Mouse (Mus musculus) liver, adult 2 months (tissue): ENCODE measurements around the gene Klk10. TPM values are rescaled to one million over a fixed set of nuclear protein-coding genes. Genes with fewer than 3 reads are reported as not detected.

Experiments used
- DNase-seq: peaks from one replicate; pipeline ENCODE4 v3.0.0-alpha.2; 2011; ENCODE audit warnings: low read depth, low spot score; ENCODE audit errors: extremely low read depth
- H3K27ac ChIP-seq: fragments of 200-500 bp; replicated peaks from 2 replicates; pipeline ENCODE4 v1.5.1; 2012; ENCODE audit warnings: low read depth, mild to moderate bottlenecking, control low read depth, inconsistent platforms, low read length; ENCODE audit not compliant: insufficient read depth
- H3K27me3 ChIP-seq: fragments of 200-500 bp; 2 replicates; pipeline ENCODE4 v1.6.1; 2012; ENCODE audit warnings: mild to moderate bottlenecking, moderate library complexity, low read length, inconsistent platforms; ENCODE audit not compliant: control insufficient read depth, insufficient read depth
- H3K36me3 ChIP-seq: fragments of 200-500 bp; 2 replicates; pipeline ENCODE4 v1.6.1; 2012; ENCODE audit warnings: low read length, inconsistent platforms; ENCODE audit not compliant: control insufficient read depth, insufficient read depth
- H3K4me1 ChIP-seq: fragments of 200-500 bp; 2 replicates; pipeline ENCODE4 v1.6.1; 2011; ENCODE audit warnings: low read length; ENCODE audit not compliant: control insufficient read depth, insufficient read depth
- H3K4me3 ChIP-seq: fragments of 200-500 bp; 2 replicates; pipeline ENCODE4 v1.5.1; 2011; ENCODE audit warnings: low read depth, mild to moderate bottlenecking, control low read depth, low read length, moderate library complexity; ENCODE audit not compliant: insufficient read depth
- H3K79me2 ChIP-seq: fragments of 200-500 bp; 2 replicates; pipeline ENCODE4 v1.6.1; 2012; ENCODE audit warnings: inconsistent platforms, mild to moderate bottlenecking, low read length, moderate library complexity; ENCODE audit not compliant: control insufficient read depth, insufficient read depth
- H3K9ac ChIP-seq: fragments of 200-500 bp; 2 replicates; pipeline ENCODE4 v1.6.1; 2012; ENCODE audit warnings: low read depth, mild to moderate bottlenecking, control low read depth, inconsistent platforms, low read length
- CTCF ChIP-seq: fragments of 200-500 bp; IDR thresholded peaks from 2 replicates; pipeline ENCODE4 v1.5.1; 2011; ENCODE audit warnings: low read depth, low read length, control low read depth
- POLR2A ChIP-seq: fragments of 200-500 bp; IDR thresholded peaks from 2 replicates; pipeline ENCODE4 v1.6.1; 2011; ENCODE audit warnings: low read length, control low read depth; ENCODE audit not compliant: insufficient read depth; ENCODE audit errors: extremely low read depth
- WGBS: fragments of 180-500 bp; shearing (Covaris S2); methylation state at CpG from one replicate; pipeline ENCODE4 v1.1.7; 2018; 5-methylcytosine and 5-hydroxymethylcytosine counted together
- polyA plus RNA-seq: library from polyadenylated mRNA; depleted of rRNA; stranded (reverse); fragments of >200 nt; gene quantifications from 2 replicates; pipeline ENCODE4 v1.2.3, GENCODE M21; 2012
- total RNA-seq: library from RNA; depleted of rRNA; stranded (reverse); fragments of >200 nt; gene quantifications from 2 replicates; pipeline ENCODE4 v1.2.3, GENCODE M21; 2014

Gene Klk10
- total and polyA plus RNA-seq, 2 experiments: not detected

- Histone ChIP-seq H3K27me3 (no peaks in the 10 kb centered on the region), H3K36me3 (no peaks in the 10 kb centered on the region), H3K4me3 (no peak overlapping the region), H3K9ac (no peak overlapping the region), H3K27ac (no peak overlapping the region), H3K4me1 (no peaks in the 10 kb centered on the region), H3K79me2 (no peaks in the 10 kb centered on the region)
- 81% methylated on average over 1 of the region's 1 CpGs for WGBS
- TF ChIP-seq POLR2A (no peak), CTCF (no peak)
- peak; percentile 35 for DNase-seq
These were observed 4.5 kb downstream of the Klk10 start for GRCm38 (mm10) chr7:43785286-43785685.

- H3K9ac ChIP-seq: no peak overlapping the region
- H3K27ac ChIP-seq: no peak overlapping the region
- no peaks in the 10 kb centered on the region for H3K79me2 ChIP-seq
- TF ChIP-seq POLR2A (no peak), CTCF (no peak)
- DNase-seq: no peak
- H3K4me3 ChIP-seq: no peak overlapping the region
- no peaks in the 10 kb centered on the region for H3K36me3 ChIP-seq
- H3K4me1 ChIP-seq: no peaks in the 10 kb centered on the region
- H3K27me3 ChIP-seq: no peaks in the 10 kb centered on the region
- WGBS: 79% methylated on average over 3 of the region's 3 CpGs
These were observed 7.3 kb downstream of the Klk10 start for GRCm38 (mm10) chr7:43788096-43788495.

- no peak for DNase-seq
- H3K9ac ChIP-seq: no peak overlapping the region
- H3K27me3 ChIP-seq: no peaks in the 10 kb centered on the region
- no peak overlapping the region for H3K27ac ChIP-seq
- TF ChIP-seq CTCF: no peak
- no peak for TF ChIP-seq POLR2A
- H3K4me1 ChIP-seq: no peaks in the 10 kb centered on the region
- no peaks in the 10 kb centered on the region for H3K36me3 ChIP-seq
- H3K4me3 ChIP-seq: no peak overlapping the region
- no peaks in the 10 kb centered on the region for H3K79me2 ChIP-seq
- WGBS: 76% methylated on average over 2 of the region's 2 CpGs
These were observed 8.5 kb downstream of the Klk10 start for GRCm38 (mm10) chr7:43789295-43789694.

GRCm38 (mm10) chr7:43791591-43791990 is 10.8 kb downstream of the Klk10 start, which contains the start of gene Klk9:
Gene Klk9, plus strand, starts transcription at chr7:43791891.
- Histone ChIP-seq H3K36me3 (no peaks in the 10 kb centered on the region), H3K9ac (no peak within 1 kb of the TSS), H3K79me2 (no peaks in the 10 kb centered on the region), H3K27ac (no peak within 1 kb of the TSS), H3K27me3 (0 out of 2 replicates have a peak, but pooled peaks cover 1% of the 10 kb centered on the region), H3K4me1 (no peaks in the 10 kb centered on the region), H3K4me3 (no peak within 1 kb of the TSS)
- DNase-seq: no peak
- WGBS: 73% methylated on average over 7 of the region's 7 CpGs
- TF ChIP-seq POLR2A: no peak
- no peak for TF ChIP-seq CTCF

GRCm38 (mm10) chr7:43796355-43796754 is 15.5 kb downstream of the Klk10 start:
- Histone ChIP-seq H3K4me3 (no peak overlapping the region), H3K27ac (no peak overlapping the region), H3K36me3 (no peaks in the 10 kb centered on the region), H3K27me3 (0 out of 2 replicates have a peak, but pooled peaks cover 3% of the 10 kb centered on the region), H3K79me2 (no peaks in the 10 kb centered on the region), H3K9ac (no peak overlapping the region), H3K4me1 (no peaks in the 10 kb centered on the region)
- DNase-seq: no peak
- TF ChIP-seq CTCF: no peak
- TF ChIP-seq POLR2A: no peak
- 16% methylated on average over 8 of the region's 8 CpGs for WGBS

- WGBS: 1% methylated on average over 28 of the region's 28 CpGs
- H3K4me3 ChIP-seq: peak within 1 kb of the TSS; percentile 34
- no peak for TF ChIP-seq POLR2A
- no peak for TF ChIP-seq CTCF
- H3K27ac ChIP-seq: no peak within 1 kb of the TSS
- 0 out of 2 replicates have a peak, but pooled peaks cover 3% of the 10 kb centered on the region for H3K27me3 ChIP-seq
- H3K36me3 ChIP-seq: no peaks in the 10 kb centered on the region
- H3K4me1 ChIP-seq: no peaks in the 10 kb centered on the region
- H3K9ac ChIP-seq: no peak within 1 kb of the TSS
- no peak for DNase-seq
- H3K79me2 ChIP-seq: no peaks in the 10 kb centered on the region
These were observed 16.5 kb downstream of the Klk10 start, which contains the start of gene Klk8 for GRCm38 (mm10) chr7:43797333-43797769. Gene Klk8, plus strand, starts transcription at chr7:43797577.
